Comparison of ENCODE assay signal across 20 mouse cellular contexts in genomic region chr3:145903530-145903929, GRCm38 (mm10). TPM values are rescaled to one million over a fixed set of nuclear protein-coding genes. Genes with fewer than 3 reads are reported as not detected.
DNase-seq lines count a peak whose midpoint lies in the region; ATAC-seq and TF ChIP-seq lines count a peak whose summit lies in the region.
"Had no signal": no experiment of that assay in that cellular context is flagged by ENCODE, and none has a peak within 500 bp of the region (broad histone marks: within the 10 kb centered on the region; RNA-seq: fewer than 3 reads in every experiment).

No protein-coding gene starts in this region.

- peak; percentile 59; the same call in 1 of the 2 replicates for ATAC-seq in forebrain, embryonic 12.5 days (ENCODE audit: low FRiP score)
- no peak; the same call in 1 of the 2 replicates for ATAC-seq in forebrain, postnatal 0 days
- peak; percentile 35; the same call in 1 of the 2 replicates for ATAC-seq in forebrain, embryonic 14.5 days
- no peak; the same call in 1 of the 2 replicates for ATAC-seq in forebrain, embryonic 11.5 days (replicated peaks; ENCODE audit: low FRiP score)
- ATAC-seq: CD4-positive, CD25-positive, alpha-beta regulatory T cell, adult 4 months had no signal

- 53% methylated on average over 8 of the region's 8 CpGs for WGBS in forebrain, embryonic 12.5 days
- 28% methylated on average over 8 of the region's 8 CpGs for WGBS in forebrain, postnatal 0 days
- WGBS in forebrain, embryonic 14.5 days, result 32% methylated on average over 8 of the region's 8 CpGs
- 80% methylated on average over 8 of the region's 8 CpGs for WGBS in forebrain, embryonic 11.5 days

- H3K9ac ChIP-seq in forebrain, embryonic 12.5 days, result no peak overlapping the region
- H3K9ac ChIP-seq in forebrain, postnatal 0 days, result no peak overlapping the region
- H3K9ac ChIP-seq in forebrain, embryonic 14.5 days (ENCODE audit: low read length), result no peak overlapping the region
- H3K9ac ChIP-seq in forebrain, embryonic 11.5 days (ENCODE audit: low read length), result no peak overlapping the region
- H3K9ac ChIP-seq: embryonic facial prominence, embryonic 12.5 days had no signal

- no peak overlapping the region for H3K4me2 ChIP-seq in forebrain, embryonic 12.5 days
- H3K4me2 ChIP-seq in forebrain, postnatal 0 days (ENCODE audit: low read depth), result no peak overlapping the region
- no peak overlapping the region for H3K4me2 ChIP-seq in forebrain, embryonic 14.5 days (ENCODE audit: low read length)
- no peak overlapping the region for H3K4me2 ChIP-seq in forebrain, embryonic 11.5 days (ENCODE audit: low read depth, low read length, severe bottlenecking)
- H3K4me2 ChIP-seq: embryonic facial prominence, embryonic 12.5 days had no signal

- DNase-seq in forebrain, postnatal 0 days, result no peak
- DNase-seq in forebrain, embryonic 14.5 days (ENCODE audit: low spot score), result peak; percentile 44
- no peak for DNase-seq in forebrain, embryonic 11.5 days (ENCODE audit: low spot score)
- DNase-seq in Muller cell, postnatal 12 days (ENCODE audit: inconsistent ontology term), result peak; percentile 47
- no peak for DNase-seq in gastrocnemius, postnatal 25 days
- DNase-seq: adrenal gland, adult 2 months; adrenal gland, postnatal 10 days; adrenal gland, postnatal 25 days; B cell, adult 2 months; cerebellum, adult 11-12 months; cerebellum, adult 2 months; cerebellum, adult 9-10 months; cerebellum, postnatal 10 days; cerebellum, postnatal 25 days had no signal

- no peaks in the 10 kb centered on the region for H3K36me3 ChIP-seq in forebrain, embryonic 12.5 days (replicated peaks)
- H3K36me3 ChIP-seq in forebrain, postnatal 0 days (ENCODE audit: insufficient read depth), result no peaks in the 10 kb centered on the region
- H3K36me3 ChIP-seq in forebrain, embryonic 14.5 days (ENCODE audit: control insufficient read depth, insufficient read depth, low read length), result no peaks in the 10 kb centered on the region
- no peaks in the 10 kb centered on the region for H3K36me3 ChIP-seq in forebrain, embryonic 11.5 days (ENCODE audit: control insufficient read depth, insufficient read depth, low read length)
- H3K36me3 ChIP-seq: embryonic facial prominence, embryonic 10.5 days; embryonic facial prominence, embryonic 12.5 days; G1E had no signal

- peaks cover 8% of the 10 kb centered on the region; the same call in 1 of the 2 replicates for H3K4me1 ChIP-seq in forebrain, embryonic 12.5 days
- peaks cover 3% of the 10 kb centered on the region; the same call in 1 of the 2 replicates for H3K4me1 ChIP-seq in forebrain, postnatal 0 days (ENCODE audit: insufficient read depth)
- H3K4me1 ChIP-seq in forebrain, embryonic 14.5 days (ENCODE audit: control insufficient read depth, insufficient read depth, low read length), result peaks cover 7% of the 10 kb centered on the region; the same call in 1 of the 2 replicates
- H3K4me1 ChIP-seq in forebrain, embryonic 11.5 days (replicated peaks; ENCODE audit: control insufficient read depth, insufficient read depth, low read length), result peaks cover 1% of the 10 kb centered on the region; the same call in 1 of the 2 replicates
- H3K4me1 ChIP-seq: embryonic facial prominence, embryonic 12.5 days had no signal

- no peaks in the 10 kb centered on the region for H3K9me3 ChIP-seq in forebrain, embryonic 12.5 days
- no peaks in the 10 kb centered on the region for H3K9me3 ChIP-seq in forebrain, postnatal 0 days (ENCODE audit: low read length)
- no peaks in the 10 kb centered on the region for H3K9me3 ChIP-seq in forebrain, embryonic 14.5 days (replicated peaks; ENCODE audit: control insufficient read depth, low read length)
- H3K9me3 ChIP-seq in forebrain, embryonic 11.5 days (ENCODE audit: control insufficient read depth, low read length), result no peaks in the 10 kb centered on the region
- H3K9me3 ChIP-seq: embryonic facial prominence, embryonic 10.5 days; embryonic facial prominence, embryonic 12.5 days; G1E had no signal

- no peak for TF ChIP-seq CTCF in forebrain, postnatal 0 days (IDR thresholded peaks at IDR 0.05; ENCODE audit: low read depth)

- no peak overlapping the region for H3K4me3 ChIP-seq in forebrain, embryonic 12.5 days (replicated peaks)
- H3K4me3 ChIP-seq in forebrain, postnatal 0 days (ENCODE audit: low read depth, low read length), result no peak overlapping the region
- no peak overlapping the region for H3K4me3 ChIP-seq in forebrain, embryonic 14.5 days (ENCODE audit: low read depth, low read length)
- H3K4me3 ChIP-seq in forebrain, embryonic 11.5 days (ENCODE audit: low read depth, low read length), result no peak overlapping the region
- H3K4me3 ChIP-seq: embryonic facial prominence, embryonic 10.5 days; embryonic facial prominence, embryonic 12.5 days had no signal

- H3K27me3 ChIP-seq in forebrain, embryonic 12.5 days, result no peaks in the 10 kb centered on the region
- H3K27me3 ChIP-seq in forebrain, postnatal 0 days (ENCODE audit: insufficient read depth, low read length), result no peaks in the 10 kb centered on the region
- no peaks in the 10 kb centered on the region for H3K27me3 ChIP-seq in forebrain, embryonic 14.5 days (replicated peaks; ENCODE audit: control insufficient read depth, insufficient read depth, low read length)
- no peaks in the 10 kb centered on the region for H3K27me3 ChIP-seq in forebrain, embryonic 11.5 days (ENCODE audit: control insufficient read depth, insufficient read depth, low read length)
- H3K27me3 ChIP-seq: CH12.LX; embryonic facial prominence, embryonic 12.5 days had no signal

- H3K27ac ChIP-seq in forebrain, embryonic 12.5 days, result 0 out of 2 replicates have a peak overlapping the region, but pooled peaks have one; percentile 46
- no peak overlapping the region for H3K27ac ChIP-seq in forebrain, postnatal 0 days (ENCODE audit: low read depth, low read length)
- H3K27ac ChIP-seq in forebrain, embryonic 14.5 days (ENCODE audit: low read depth, low read length), result no peak overlapping the region; the same call in 1 of the 2 replicates
- H3K27ac ChIP-seq in forebrain, embryonic 11.5 days (ENCODE audit: low read depth, low read length), result no peak overlapping the region
- H3K27ac ChIP-seq: embryonic facial prominence, embryonic 10.5 days; embryonic facial prominence, embryonic 12.5 days had no signal

RNA-seq across cellular contexts. Expression of gene Bcl10, which starts 19.1 kb away (rescaled TPM):
- polyA plus RNA-seq in forebrain, embryonic 12.5 days (2016; fragmentation: Nextera tagmentation; extraction: Ambion mirVana), result 50.7 and 50.8 TPM in 2 replicates
- 30.5 and 33.2 TPM in 2 replicates for total RNA-seq in forebrain, postnatal 0 days (2014; rRNA removed)
- 34.4 and 38.1 TPM in 2 replicates for polyA plus RNA-seq in forebrain, postnatal 0 days (2015; fragmentation: Nextera tagmentation; extraction: Ambion mirVana)
- polyA plus RNA-seq in forebrain, embryonic 14.5 days (2014; fragmentation: Nextera tagmentation; extraction: Ambion mirVana), result 41.7 and 50.4 TPM in 2 replicates
- 52.0 and 55.4 TPM in 2 replicates for polyA plus RNA-seq in forebrain, embryonic 11.5 days (2014; fragmentation: Nextera tagmentation; extraction: Ambion mirVana)
- total RNA-seq in gastrocnemius, postnatal 25 days (2021), result 1 to 10 TPM; 9.1 to 9.2 TPM

RNA-seq across cellular contexts. Expression of gene 2410004B18Rik, which starts 34.3 kb away (rescaled TPM):
- polyA plus RNA-seq in forebrain, embryonic 12.5 days (2016; fragmentation: Nextera tagmentation; extraction: Ambion mirVana), result 63.0 and 64.4 TPM in 2 replicates
- total RNA-seq in forebrain, postnatal 0 days (2014; rRNA removed), result 57.5 and 71.2 TPM in 2 replicates
- polyA plus RNA-seq in forebrain, postnatal 0 days (2015; fragmentation: Nextera tagmentation; extraction: Ambion mirVana), result 96.4 and 97.3 TPM in 2 replicates
- polyA plus RNA-seq in forebrain, embryonic 14.5 days (2014; fragmentation: Nextera tagmentation; extraction: Ambion mirVana), result 76.4 and 83.3 TPM in 2 replicates
- polyA plus RNA-seq in forebrain, embryonic 11.5 days (2014; fragmentation: Nextera tagmentation; extraction: Ambion mirVana), result 57.6 and 59.5 TPM in 2 replicates
- 10 to 100 TPM; 14.3 to 17.9 TPM for total RNA-seq in gastrocnemius, postnatal 25 days (2021)

Comparison
In these comparisons a context has a peak if more than half of its experiments do, and no peak if none do; other contexts are left out.
1. ATAC-seq: peak in forebrain, embryonic 12.5 days (single experiment) and forebrain, embryonic 14.5 days (single experiment); none in forebrain, postnatal 0 days (single experiment) and forebrain, embryonic 11.5 days (single experiment).
2. DNase-seq: peak in forebrain, embryonic 14.5 days (single experiment) and Muller cell, postnatal 12 days (single experiment); none in forebrain, postnatal 0 days (single experiment), forebrain, embryonic 11.5 days (single experiment) and gastrocnemius, postnatal 25 days (single experiment).